Mouse (Mus musculus) hindbrain, embryonic 15.5 days (tissue): ENCODE results near the gene Mfn2. TPM values are rescaled to one million over a fixed set of nuclear protein-coding genes. Genes with fewer than 3 reads are reported as not detected.
"Not testable (repeated sequence)": the region's sequence is repeated elsewhere in the genome, so short reads cannot be mapped to it uniquely, and the experiment has no call there.

ENCODE experiments used
- ATAC-seq: fragments of 200-750 bp; cut with Nextera tagmentation; 2 replicates; pipeline ENCODE4 v1.8.0; 2017; ENCODE audit warnings: low read depth, moderate number of reproducible peaks, moderate TSS enrichment; ENCODE audit not compliant: low FRiP score
- H3K27ac ChIP-seq: fragments of 300-500 bp; sonication (generic); replicated peaks from 2 replicates; pipeline ENCODE4 v1.5.1; 2015; ENCODE audit warnings: mild to moderate bottlenecking, inconsistent platforms
- H3K27me3 ChIP-seq: fragments of 300-500 bp; sonication (generic); 2 replicates; pipeline ENCODE4 v1.6.1; 2015; ENCODE audit warnings: control low read depth, inconsistent platforms
- H3K36me3 ChIP-seq: fragments of 300-500 bp; sonication (generic); 2 replicates; pipeline ENCODE4 v1.6.1; 2015; ENCODE audit warnings: control low read depth, inconsistent platforms
- H3K4me1 ChIP-seq: fragments of 300-500 bp; sonication (generic); replicated peaks from 2 replicates; pipeline ENCODE4 v1.6.1; 2015; ENCODE audit warnings: control low read depth, inconsistent platforms
- H3K4me2 ChIP-seq: fragments of 300-500 bp; sonication (generic); 2 replicates; pipeline ENCODE4 v1.6.1; 2015; ENCODE audit warnings: moderate library complexity, mild to moderate bottlenecking, inconsistent platforms
- H3K4me3 ChIP-seq: fragments of 300-500 bp; sonication (generic); 2 replicates; pipeline ENCODE4 v1.5.1; 2015; ENCODE audit warnings: mild to moderate bottlenecking, inconsistent platforms
- H3K9ac ChIP-seq: fragments of 300-500 bp; sonication (generic); 2 replicates; pipeline ENCODE4 v1.6.1; 2015; ENCODE audit warnings: inconsistent platforms
- H3K9me3 ChIP-seq: fragments of 300-500 bp; sonication (generic); 2 replicates; pipeline ENCODE4 v1.6.1; 2016; ENCODE audit warnings: control low read depth, inconsistent platforms
- WGBS: fragments of 180-500 bp; shearing (Covaris S2); methylation state at CpG from one replicate; pipeline ENCODE4 v1.1.7; 2015; 5-methylcytosine and 5-hydroxymethylcytosine counted together
- polyA plus RNA-seq: library from polyadenylated mRNA; unstranded; fragments of >200 nt; fragmentation: Nextera tagmentation; extraction: Ambion mirVana; gene quantifications from 2 replicates; pipeline ENCODE4 v1.2.1, GENCODE M21; 2015

The Mfn2 gene
- polyA plus RNA-seq, 1 experiment from 2014 or later, result 104 TPM

DNA sequence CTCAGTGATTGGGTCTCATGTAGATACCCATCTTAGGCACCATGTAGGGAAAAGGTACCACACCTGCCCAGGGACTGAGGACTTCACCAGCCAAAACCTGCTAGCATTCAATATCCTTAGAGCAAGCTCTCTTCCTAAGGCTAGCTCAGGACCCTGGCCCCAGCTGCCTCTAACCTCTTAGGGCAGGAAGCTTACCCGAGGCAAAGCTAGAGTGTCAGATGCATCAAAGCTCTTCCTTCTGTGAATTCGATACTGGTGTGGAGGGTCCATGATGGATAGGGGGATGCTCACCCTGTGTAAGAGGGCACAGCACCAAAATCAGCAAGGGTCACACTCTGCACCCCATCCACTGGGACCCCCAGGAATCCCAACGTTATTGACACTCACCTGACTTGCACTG lies 42.5 kb downstream of the Mfn2 start:
- peaks cover 37% of the 10 kb centered on the region for H3K36me3 ChIP-seq
- no peak overlapping the region for H3K9ac ChIP-seq
- no peak for ATAC-seq
- H3K27ac ChIP-seq, result no peak overlapping the region
- H3K4me2 ChIP-seq, result no peak overlapping the region
- H3K4me3 ChIP-seq, result no peak overlapping the region
- H3K27me3 ChIP-seq, result no peaks in the 10 kb centered on the region
- 91% methylated on average over 3 of the region's 3 CpGs for WGBS
- no peaks in the 10 kb centered on the region for H3K9me3 ChIP-seq
- peaks cover 2% of the 10 kb centered on the region for H3K4me1 ChIP-seq

DNA sequence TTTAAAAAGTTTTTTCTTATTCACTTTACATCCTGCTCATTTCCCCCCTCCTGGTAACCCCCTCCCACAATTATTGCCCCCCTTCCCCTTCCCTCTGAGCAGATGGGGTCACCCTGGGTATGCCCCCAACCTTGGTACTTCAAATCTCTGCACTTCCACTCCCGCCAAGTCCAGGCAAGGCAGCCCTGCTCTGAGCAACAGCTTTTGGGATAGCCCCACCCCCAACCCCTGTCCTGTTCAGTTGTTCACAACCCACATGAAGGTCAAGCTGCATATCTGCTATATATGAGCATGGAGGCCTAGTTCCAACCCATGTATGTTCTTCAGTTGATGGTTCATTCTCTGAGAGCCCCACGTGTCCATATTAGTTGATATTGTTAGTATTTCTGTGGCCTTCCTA lies 53.7 kb downstream of the Mfn2 start:
- no peak overlapping the region for H3K27ac ChIP-seq
- no peak overlapping the region for H3K9ac ChIP-seq
- no peak overlapping the region for H3K4me3 ChIP-seq
- H3K4me2 ChIP-seq, result no peak overlapping the region
- peaks cover 2% of the 10 kb centered on the region for H3K36me3 ChIP-seq
- peaks cover 21% of the 10 kb centered on the region for H3K4me1 ChIP-seq
- no peaks in the 10 kb centered on the region for H3K27me3 ChIP-seq
- WGBS, result 83% methylated on average over 2 of the region's 2 CpGs
- no peaks in the 10 kb centered on the region for H3K9me3 ChIP-seq
- ATAC-seq, result no peak

DNA sequence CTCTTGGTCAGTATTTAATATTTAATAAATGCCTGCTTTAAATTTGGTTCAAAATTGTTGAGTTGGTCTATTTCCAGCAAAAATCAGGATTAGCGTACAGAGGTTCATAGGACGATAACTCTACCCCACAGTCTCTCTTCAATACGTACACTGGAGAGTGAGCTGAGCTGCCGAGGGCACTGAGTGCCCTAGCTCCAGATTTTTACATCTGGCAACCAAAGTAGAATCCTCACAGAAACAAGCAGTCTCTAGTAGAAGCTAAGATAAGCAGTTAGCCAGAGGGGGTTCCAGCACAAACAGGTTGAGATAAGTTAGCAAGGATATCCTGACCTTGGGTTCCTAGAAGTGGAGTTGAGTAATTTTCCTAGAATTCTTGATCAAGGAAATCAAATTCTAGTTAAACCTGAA lies 55.9 kb downstream of the Mfn2 start:
- peak; percentile 79 for ATAC-seq
- Histone ChIP-seq H3K9me3 (peaks cover 2% of the 10 kb centered on the region; the same call in 1 of the 2 replicates), H3K4me3 (peak overlapping the region; percentile 96), H3K36me3 (peaks cover 18% of the 10 kb centered on the region), H3K27ac (peak overlapping the region; percentile 67), H3K9ac (peak overlapping the region; percentile 80), H3K4me1 (peaks cover 21% of the 10 kb centered on the region), H3K4me2 (peak overlapping the region; percentile 73), H3K27me3 (no peaks in the 10 kb centered on the region)
- WGBS, result 4% methylated on average over 4 of the region's 4 CpGs

DNA sequence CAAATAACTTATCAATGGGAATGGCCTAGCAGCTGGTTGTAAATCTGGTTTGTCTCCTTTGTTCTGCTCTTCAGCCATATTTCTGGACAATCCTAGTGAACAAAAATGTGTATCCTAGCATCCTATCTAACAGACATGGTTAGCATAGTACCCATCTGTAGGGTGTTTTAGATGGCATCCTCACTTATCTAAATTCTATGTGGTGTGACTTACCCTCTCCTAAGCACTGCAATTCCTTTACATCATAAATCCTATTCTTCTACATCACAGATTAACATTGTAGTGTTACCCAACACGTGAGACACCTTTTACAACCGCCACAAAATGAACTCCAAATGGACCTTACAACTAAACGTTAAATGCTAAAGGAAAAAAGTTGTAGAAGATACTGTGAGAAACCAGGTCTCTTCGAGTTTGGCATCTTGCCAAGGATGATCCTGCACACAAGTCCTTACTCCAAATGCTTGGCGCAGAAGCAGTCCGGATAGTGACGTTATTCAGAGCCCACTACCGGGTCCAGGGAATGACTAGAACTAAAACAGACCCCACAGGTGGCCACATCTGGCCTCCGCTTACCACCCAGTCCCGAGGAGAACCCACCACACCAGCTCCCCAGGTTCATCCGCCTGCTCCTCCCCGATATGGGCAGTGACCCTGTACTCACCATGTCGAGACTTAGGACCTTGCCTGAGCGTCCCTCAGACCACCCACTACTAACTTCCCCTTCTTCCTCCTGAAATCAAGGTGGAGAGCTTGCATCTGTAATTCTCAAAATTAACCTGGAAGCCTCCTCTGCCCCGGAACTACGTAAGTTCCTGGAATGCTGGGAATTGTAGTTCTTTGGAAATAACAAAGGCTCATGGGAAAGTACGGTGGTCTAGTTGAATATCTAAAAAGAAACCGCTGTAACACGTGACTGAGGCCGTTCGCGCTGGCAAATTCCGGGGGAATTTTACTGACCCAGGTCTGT lies 56.6 kb downstream of the Mfn2 start, which contains the start of gene Zfp933:
TSS of gene Zfp933 (minus strand) at position 753 of the 970 bp plus-strand sequence.
- peaks cover 25% of the 10 kb centered on the region for H3K36me3 ChIP-seq
- peak within 1 kb of the TSS; percentile 96 for H3K4me3 ChIP-seq
- peak; percentile 90 for ATAC-seq
- peaks cover 21% of the 10 kb centered on the region for H3K4me1 ChIP-seq
- H3K27me3 ChIP-seq, result no peaks in the 10 kb centered on the region
- peak within 1 kb of the TSS; percentile 67 for H3K27ac ChIP-seq
- peaks cover 9% of the 10 kb centered on the region for H3K9me3 ChIP-seq
- H3K9ac ChIP-seq, result peak within 1 kb of the TSS; percentile 80
- WGBS, result 2% methylated on average over 23 of the region's 23 CpGs
- H3K4me2 ChIP-seq, result peak within 1 kb of the TSS; percentile 73

DNA sequence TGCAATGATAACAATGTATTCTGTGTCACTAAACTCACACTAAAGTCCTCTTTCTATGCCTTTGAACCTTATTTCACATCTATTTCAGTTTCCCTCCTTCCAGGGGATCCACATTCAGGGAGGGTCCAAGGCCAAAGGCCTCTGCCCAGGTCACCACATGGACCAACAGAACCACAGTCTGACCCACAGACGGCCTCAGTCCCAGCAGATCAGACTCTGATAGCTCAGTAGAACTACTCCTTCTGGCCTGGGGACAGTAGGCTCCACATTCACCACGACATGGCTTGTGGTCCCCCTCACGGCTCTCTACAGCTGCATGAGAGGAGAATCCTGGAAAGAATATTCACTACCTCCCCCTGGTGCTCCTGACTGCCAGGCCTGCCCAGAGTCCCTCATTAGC lies 61.6 kb downstream of the Mfn2 start:
- WGBS, result 96% methylated on average over 3 of the region's 3 CpGs
- Histone ChIP-seq H3K4me1 (peaks cover 12% of the 10 kb centered on the region), H3K27me3 (no peaks in the 10 kb centered on the region), H3K27ac (no peak overlapping the region), H3K4me3 (no peak overlapping the region), H3K9ac (no peak overlapping the region), H3K36me3 (peaks cover 47% of the 10 kb centered on the region), H3K9me3 (peaks cover 24% of the 10 kb centered on the region), H3K4me2 (no peak overlapping the region)
- ATAC-seq, result no peak

DNA sequence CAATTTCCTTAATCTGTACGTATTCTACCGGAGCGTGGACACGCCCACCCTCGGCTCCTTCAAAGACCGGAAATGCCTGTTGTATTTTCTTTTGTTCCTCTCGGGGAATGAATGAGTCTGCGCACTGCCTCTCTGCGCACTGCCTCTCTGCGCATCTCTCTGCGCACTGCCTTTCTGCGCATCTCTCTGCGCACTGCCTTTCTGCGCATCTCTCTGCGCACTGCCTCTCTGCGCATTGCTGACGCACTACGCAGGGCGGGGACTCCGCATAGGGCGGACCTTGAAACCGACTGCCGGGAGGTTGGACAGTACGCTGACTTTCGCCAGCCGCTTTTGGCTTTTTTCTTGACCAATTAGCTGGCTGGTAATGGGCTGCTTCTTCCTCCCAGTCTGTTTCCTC lies 65.2 kb downstream of the Mfn2 start:
- H3K4me2 ChIP-seq, H3K4me3 ChIP-seq, H3K27ac ChIP-seq, H3K4me1 ChIP-seq, H3K9ac ChIP-seq, ATAC-seq, H3K27me3 ChIP-seq: not testable (repeated sequence)
- WGBS, result 97% methylated on average over 11 of the region's 26 CpGs
- H3K9me3 ChIP-seq, result peaks cover 27% of the 10 kb centered on the region
- peaks cover 33% of the 10 kb centered on the region for H3K36me3 ChIP-seq

DNA sequence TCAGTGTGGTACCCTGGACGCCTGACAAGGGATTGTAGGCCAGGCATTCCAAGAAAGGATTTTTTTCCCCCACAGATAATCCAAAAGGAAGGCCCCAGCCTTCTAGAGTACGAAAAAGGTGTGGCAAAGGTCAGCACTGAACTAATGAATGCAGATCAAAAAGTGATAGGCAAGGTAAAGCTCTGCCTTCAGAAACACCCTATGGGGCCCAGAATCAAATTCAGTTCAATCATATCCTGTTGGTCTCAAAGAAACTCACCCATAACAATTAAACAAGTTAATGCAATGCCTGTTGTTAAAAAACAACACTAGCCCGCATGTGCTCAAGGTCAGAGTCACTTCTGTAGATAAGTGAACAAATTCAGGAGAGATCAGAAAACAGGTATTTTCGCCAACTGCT lies 80.1 kb downstream of the Mfn2 start:
- ATAC-seq, result no peak
- Histone ChIP-seq H3K27me3 (no peaks in the 10 kb centered on the region), H3K4me2 (no peak overlapping the region), H3K9ac (no peak overlapping the region), H3K4me1 (no peaks in the 10 kb centered on the region), H3K27ac (no peak overlapping the region), H3K9me3 (peaks cover 73% of the 10 kb centered on the region), H3K36me3 (peaks cover 82% of the 10 kb centered on the region), H3K4me3 (no peak overlapping the region)
- WGBS, result 95% methylated on average over 4 of the region's 4 CpGs

Other genes with a start within 250 kb of the Mfn2 start
- not detected in 2 replicates for gene Zfp534, start 202.2 kb downstream of the Mfn2 start, polyA plus RNA-seq
- 3.9 and 4.7 TPM in 2 replicates for gene Zfp984, start 94.9 kb downstream of the Mfn2 start, polyA plus RNA-seq
- gene Zfp933, start 56.3 kb downstream of the Mfn2 start, polyA plus RNA-seq, result 7.0 and 7.8 TPM in 2 replicates
- gene Miip, start 35.9 kb downstream of the Mfn2 start, polyA plus RNA-seq, result 38.1 and 39.8 TPM in 2 replicates
- gene Fv1, start 35.7 kb downstream of the Mfn2 start, polyA plus RNA-seq, result 10.7 and 12.5 TPM in 2 replicates
- 25.9 and 26.3 TPM in 2 replicates for gene Plod1, start 32.1 kb upstream of the Mfn2 start, polyA plus RNA-seq
- 13.3 and 14.0 TPM in 2 replicates for gene 2510039O18Rik, start 36.2 kb upstream of the Mfn2 start, polyA plus RNA-seq
- gene Nppb, start 81.1 kb upstream of the Mfn2 start, polyA plus RNA-seq, result 0.19 and 0.35 TPM in 2 replicates
- 1.6 and 1.7 TPM in 2 replicates for gene Nppa, start 96.0 kb upstream of the Mfn2 start, polyA plus RNA-seq
- gene Clcn6, start 134.1 kb upstream of the Mfn2 start, polyA plus RNA-seq, result 31.3 and 32.8 TPM in 2 replicates
- 18.0 and 22.1 TPM in 2 replicates for gene Mthfr, start 134.4 kb upstream of the Mfn2 start, polyA plus RNA-seq
- 6.0 and 6.8 TPM in 2 replicates for gene Agtrap, start 183.3 kb upstream of the Mfn2 start, polyA plus RNA-seq
- 98.3 and 110 TPM in 2 replicates for gene Mad2l2, start 225.7 kb upstream of the Mfn2 start, polyA plus RNA-seq
- gene Draxin, start 226.0 kb upstream of the Mfn2 start, polyA plus RNA-seq, result 15.4 and 16.1 TPM in 2 replicates
- gene Fbxo6, start 247.4 kb upstream of the Mfn2 start, polyA plus RNA-seq, result 21.7 and 21.8 TPM in 2 replicates